Mouse (Mus musculus) embryonic facial prominence, embryonic 11.5 days (tissue): ENCODE results near the gene Efnb2. TPM values are rescaled to one million over a fixed set of nuclear protein-coding genes. Genes with fewer than 3 reads are reported as not detected.
A peak's percentile ranks its signal among the peaks of the same experiment; 100 is the strongest.

ENCODE experiments used
- ATAC-seq: fragments of 200-750 bp; cut with Nextera tagmentation; replicated peaks from 2 replicates; pipeline ENCODE4 v1.8.0; 2017; ENCODE audit warnings: low read depth; ENCODE audit not compliant: insufficient number of reproducible peaks, low FRiP score, low TSS enrichment
- DNase-seq: peaks from one replicate; pipeline ENCODE4 v3.0.0-alpha.2; 2015; ENCODE audit warnings: low spot score
- H3K27ac ChIP-seq: fragments of 300-500 bp; sonication (generic); replicated peaks from 2 replicates; pipeline ENCODE4 v1.5.1; 2014; ENCODE audit warnings: mild to moderate bottlenecking, low read depth, low read length, control low read depth
- H3K27me3 ChIP-seq: fragments of 300-500 bp; sonication (generic); 2 replicates; pipeline ENCODE4 v1.6.1; 2014; ENCODE audit warnings: mild to moderate bottlenecking, low read length, moderate library complexity, mixed read lengths; ENCODE audit not compliant: control insufficient read depth, insufficient read depth
- H3K36me3 ChIP-seq: fragments of 300-500 bp; sonication (generic); replicated peaks from 2 replicates; pipeline ENCODE4 v1.6.1; 2014; ENCODE audit warnings: low read depth, mild to moderate bottlenecking, low read length, moderate library complexity, mixed read lengths; ENCODE audit not compliant: control insufficient read depth, insufficient read depth
- H3K4me1 ChIP-seq: fragments of 300-500 bp; sonication (generic); 2 replicates; pipeline ENCODE4 v1.6.1; 2014; ENCODE audit warnings: low read length, mixed read lengths; ENCODE audit not compliant: control insufficient read depth, insufficient read depth
- H3K4me2 ChIP-seq: fragments of 300-500 bp; sonication (generic); 2 replicates; pipeline ENCODE4 v1.6.1; 2014; ENCODE audit warnings: low read depth, mild to moderate bottlenecking, control low read depth, low read length, moderate library complexity
- H3K4me3 ChIP-seq: fragments of 300-500 bp; sonication (generic); 2 replicates; pipeline ENCODE4 v1.5.1; 2014; ENCODE audit warnings: low read depth, low read length, control low read depth
- H3K9ac ChIP-seq: fragments of 300-500 bp; sonication (generic); replicated peaks from 2 replicates; pipeline ENCODE4 v1.6.1; 2014; ENCODE audit warnings: mild to moderate bottlenecking, control low read depth, low read length
- H3K9me3 ChIP-seq: fragments of 300-500 bp; sonication (generic); replicated peaks from 2 replicates; pipeline ENCODE4 v1.6.1; 2016; ENCODE audit warnings: mild to moderate bottlenecking, low read length, inconsistent platforms, mixed read lengths; ENCODE audit not compliant: control insufficient read depth
- WGBS: fragments of 180-500 bp; shearing (Covaris S2); extraction: QIAGEN DNeasy Blood & Tissue Kit; methylation state at CpG from one replicate; pipeline ENCODE4 v1.1.7; 2014; 5-methylcytosine and 5-hydroxymethylcytosine counted together
- polyA plus RNA-seq: library from polyadenylated mRNA; unstranded; fragments of >200 nt; fragmentation: Nextera tagmentation; extraction: Ambion mirVana; gene quantifications from 2 replicates; pipeline ENCODE4 v1.2.1, GENCODE M21; 2014

The Efnb2 gene
- polyA plus RNA-seq = 38.9 and 39.1 TPM in 2 replicates

DNA sequence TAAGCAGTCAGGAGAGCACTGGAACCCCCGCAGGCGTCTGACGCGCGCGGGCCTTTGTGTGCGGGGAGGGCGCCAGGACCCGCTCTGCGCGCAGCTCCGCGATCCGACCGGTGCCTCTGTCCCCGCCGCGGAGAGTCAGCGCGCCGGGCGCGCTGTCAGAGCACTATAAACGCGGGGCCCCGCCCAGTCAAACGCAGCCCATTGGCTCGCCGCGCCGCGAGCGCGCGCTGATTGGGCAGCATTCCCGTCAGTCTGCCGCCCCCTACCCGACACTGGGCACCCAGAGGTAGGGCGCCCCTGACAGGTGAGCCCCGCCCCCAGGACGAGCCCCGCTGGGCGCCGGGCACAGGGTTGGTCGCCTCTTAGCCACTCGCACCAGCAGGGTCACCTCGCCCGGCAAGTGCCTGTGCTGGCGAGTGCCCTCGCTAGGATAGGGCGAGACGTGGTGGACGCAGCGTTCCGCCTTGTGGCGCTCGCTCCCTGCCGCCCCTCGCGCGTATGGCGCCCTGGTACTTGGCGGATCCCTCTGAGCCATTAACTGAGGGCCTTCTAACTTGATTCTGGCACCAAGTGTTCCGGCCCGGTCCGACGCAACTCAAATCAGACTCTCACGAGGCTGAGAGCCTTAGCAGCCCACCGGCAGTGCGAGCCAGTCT, at the start of gene Efnb2:
Gene Efnb2, minus strand, starts transcription at position 140 of the 656 bp plus-strand sequence.
- Histone ChIP-seq H3K4me1 (no peaks in the 10 kb centered on the region), H3K9me3 (no peaks in the 10 kb centered on the region), H3K9ac (peak within 1 kb of the TSS; percentile 95), H3K4me3 (peak within 1 kb of the TSS; percentile 93), H3K27ac (peak within 1 kb of the TSS; percentile 84), H3K36me3 (no peaks in the 10 kb centered on the region; the same call in 1 of the 2 replicates), H3K27me3 (no peaks in the 10 kb centered on the region), H3K4me2 (peak within 1 kb of the TSS; percentile 88)
- DNase-seq = peak; percentile 97
- WGBS = under 1% methylated on average over 70 of the region's 70 CpGs
- ATAC-seq = peak; percentile 94

DNA sequence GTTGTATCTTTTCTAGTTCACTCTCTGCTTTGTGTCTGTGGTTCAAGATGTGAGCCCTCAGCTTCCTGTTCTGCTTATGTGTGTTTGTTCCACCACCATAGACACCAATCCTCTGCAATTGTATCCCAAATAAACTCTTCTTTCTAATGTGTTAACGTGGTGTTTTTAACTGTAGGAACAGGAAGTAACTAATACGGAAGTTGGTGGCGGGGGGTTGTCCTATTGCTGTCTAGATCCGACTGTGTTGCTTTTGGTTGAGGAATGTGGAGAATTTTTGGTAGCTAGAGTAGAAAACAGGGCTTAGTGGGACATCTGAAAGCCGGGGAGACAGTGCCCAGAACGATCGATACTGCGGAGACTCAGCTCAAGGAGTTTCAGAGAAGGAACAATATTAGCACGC, 43.8 kb upstream of the Efnb2 start:
- no peaks in the 10 kb centered on the region for H3K27me3 ChIP-seq
- no peaks in the 10 kb centered on the region for H3K9me3 ChIP-seq
- H3K36me3 ChIP-seq = no peaks in the 10 kb centered on the region
- H3K4me3 ChIP-seq = no peak overlapping the region
- ATAC-seq = no peak
- H3K27ac ChIP-seq = no peak overlapping the region
- no peak overlapping the region for H3K9ac ChIP-seq
- no peak overlapping the region for H3K4me2 ChIP-seq
- H3K4me1 ChIP-seq = no peaks in the 10 kb centered on the region
- WGBS = 75% methylated on average over 9 of the region's 9 CpGs
- DNase-seq = no peak

DNA sequence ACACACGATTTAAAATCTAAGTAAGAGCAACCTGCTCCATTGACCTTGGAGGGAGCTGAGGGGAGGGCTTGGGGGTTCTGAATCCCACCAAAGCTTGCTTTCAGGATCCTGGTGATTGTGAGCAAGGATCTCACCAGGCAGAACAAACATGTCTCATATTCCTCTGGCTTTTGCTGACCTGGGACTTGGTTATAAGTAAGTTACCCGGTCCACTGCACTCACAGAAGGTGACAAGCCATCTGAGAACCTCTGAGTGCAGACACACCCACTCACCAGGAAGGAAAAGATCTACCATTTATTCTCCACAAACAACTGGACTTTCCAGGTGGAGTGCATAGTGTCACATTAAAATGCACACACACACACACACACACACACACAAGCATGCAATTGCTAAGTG, 42.6 kb upstream of the Efnb2 start:
- Histone ChIP-seq H3K9me3 (no peaks in the 10 kb centered on the region), H3K27ac (no peak overlapping the region), H3K4me3 (no peak overlapping the region), H3K36me3 (no peaks in the 10 kb centered on the region), H3K4me2 (no peak overlapping the region), H3K9ac (no peak overlapping the region), H3K27me3 (no peaks in the 10 kb centered on the region), H3K4me1 (no peaks in the 10 kb centered on the region)
- ATAC-seq (no peak), DNase-seq (no peak)
- WGBS = 72% methylated on average over 2 of the region's 2 CpGs

DNA sequence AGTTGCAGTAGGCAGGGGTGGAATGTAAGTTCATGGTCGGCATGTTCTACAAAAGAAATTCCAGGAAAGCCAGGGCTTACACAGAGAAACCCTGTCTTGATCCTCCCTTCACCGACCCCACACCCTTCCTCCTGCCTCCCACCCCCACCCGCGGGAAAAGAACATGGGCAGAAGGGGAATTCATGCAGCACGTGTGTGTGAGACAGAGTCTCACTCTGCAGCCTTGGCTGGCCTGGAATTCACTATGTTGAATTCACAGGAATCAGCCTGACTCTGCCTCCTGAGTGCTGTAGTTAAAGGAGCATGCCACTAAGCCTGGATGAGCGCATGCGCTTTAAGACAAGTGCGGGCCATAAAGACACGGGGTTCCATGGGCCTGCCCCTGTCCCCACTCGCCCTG, 39.8 kb upstream of the Efnb2 start:
- Histone ChIP-seq H3K4me3 (no peak overlapping the region), H3K4me1 (no peaks in the 10 kb centered on the region), H3K27ac (no peak overlapping the region), H3K9me3 (no peaks in the 10 kb centered on the region), H3K36me3 (no peaks in the 10 kb centered on the region; the same call in 1 of the 2 replicates), H3K27me3 (no peaks in the 10 kb centered on the region), H3K4me2 (no peak overlapping the region), H3K9ac (no peak overlapping the region)
- ATAC-seq = no peak
- DNase-seq = no peak
- WGBS = 92% methylated on average over 10 of the region's 10 CpGs

DNA sequence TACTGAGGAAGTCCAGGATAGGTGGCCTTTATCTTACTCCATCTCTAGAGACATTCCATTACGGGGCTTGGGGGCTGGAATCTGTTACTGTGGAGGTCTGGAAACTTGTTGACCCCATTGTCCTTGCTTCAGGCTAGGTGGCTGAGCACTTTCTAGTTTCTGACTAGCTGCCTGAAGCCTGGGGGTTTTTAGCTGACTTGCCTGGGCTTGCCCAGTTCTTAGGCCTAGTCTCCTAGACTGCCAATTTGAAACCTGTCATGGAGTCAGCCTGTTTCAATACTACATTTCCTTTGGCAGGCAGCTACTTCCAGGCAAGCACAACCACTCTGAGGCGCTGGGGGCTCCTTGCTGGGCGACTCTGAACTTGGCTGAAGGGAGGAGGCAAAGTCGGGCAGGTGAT, 39.2 kb upstream of the Efnb2 start:
- Histone ChIP-seq H3K4me3 (no peak overlapping the region), H3K9me3 (no peaks in the 10 kb centered on the region)
- 74% methylated on average over 4 of the region's 4 CpGs for WGBS

DNA sequence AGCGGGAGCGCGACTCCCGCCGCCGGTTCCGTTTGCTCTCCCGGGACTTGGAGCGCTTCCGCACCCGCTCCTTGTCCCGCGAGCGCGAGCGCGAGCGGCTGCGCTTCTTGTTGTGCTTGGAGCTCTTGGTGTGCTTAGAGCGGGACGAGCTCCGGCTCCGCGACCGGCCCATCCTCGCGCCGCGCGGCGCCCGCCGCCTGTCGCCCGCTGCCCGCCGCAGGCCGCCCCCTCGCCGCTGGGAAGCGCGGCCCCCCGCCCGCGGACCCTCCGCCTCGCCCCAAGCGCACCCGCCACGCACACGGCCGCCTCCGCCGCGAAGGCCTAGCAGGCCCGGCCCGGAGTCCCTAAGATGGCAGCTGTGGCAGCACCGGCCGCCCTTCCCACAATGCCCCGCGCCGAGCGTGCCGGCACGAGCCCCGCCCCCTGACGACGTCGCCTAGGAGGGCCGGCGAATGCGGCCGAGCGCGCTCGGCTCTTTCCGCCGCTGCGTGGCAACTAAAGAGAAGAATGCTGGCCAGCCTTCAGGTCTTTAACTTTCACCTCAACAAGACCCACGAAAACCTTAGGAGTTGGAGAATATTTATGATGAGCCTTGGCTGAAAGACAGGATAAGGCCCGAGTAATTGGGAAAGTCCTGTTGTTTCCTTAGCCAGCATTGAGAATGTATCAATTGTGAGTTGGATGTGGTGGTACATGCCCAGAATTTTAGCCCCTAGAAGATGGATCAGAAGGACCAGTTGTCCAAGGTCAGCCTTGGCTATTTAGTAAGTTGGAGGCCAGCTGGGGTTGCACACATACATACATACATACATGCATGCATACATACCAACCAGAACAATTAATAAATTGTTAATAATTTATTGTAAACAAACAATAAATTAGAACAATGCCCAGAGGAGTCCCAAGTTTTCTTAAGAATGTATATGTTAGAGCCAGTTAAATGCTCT, 29.4 kb upstream of the Efnb2 start, which contains the start of gene Arglu1:
Gene Arglu1, minus strand, starts transcription at position 376 of the 947 bp plus-strand sequence.
- H3K4me3 ChIP-seq = peak within 1 kb of the TSS; percentile 94
- peak within 1 kb of the TSS; percentile 75 for H3K4me2 ChIP-seq
- under 1% methylated on average over 70 of the region's 81 CpGs for WGBS
- ATAC-seq (peak; percentile 88), DNase-seq (peak; percentile 97)
- H3K36me3 ChIP-seq = no peaks in the 10 kb centered on the region
- H3K27ac ChIP-seq = peak within 1 kb of the TSS; percentile 96
- H3K4me1 ChIP-seq = peaks cover 7% of the 10 kb centered on the region
- H3K27me3 ChIP-seq = no peaks in the 10 kb centered on the region
- peak within 1 kb of the TSS; percentile 100 for H3K9ac ChIP-seq
- no peaks in the 10 kb centered on the region for H3K9me3 ChIP-seq

More for the DNA sequence above, 39.2 kb upstream of the Efnb2 start:
- ATAC-seq (no peak), DNase-seq (no peak)
- Histone ChIP-seq H3K4me1 (no peaks in the 10 kb centered on the region), H3K4me2 (no peak overlapping the region), H3K27ac (no peak overlapping the region), H3K9ac (no peak overlapping the region), H3K36me3 (no peaks in the 10 kb centered on the region; the same call in 1 of the 2 replicates), H3K27me3 (no peaks in the 10 kb centered on the region)

DNA sequence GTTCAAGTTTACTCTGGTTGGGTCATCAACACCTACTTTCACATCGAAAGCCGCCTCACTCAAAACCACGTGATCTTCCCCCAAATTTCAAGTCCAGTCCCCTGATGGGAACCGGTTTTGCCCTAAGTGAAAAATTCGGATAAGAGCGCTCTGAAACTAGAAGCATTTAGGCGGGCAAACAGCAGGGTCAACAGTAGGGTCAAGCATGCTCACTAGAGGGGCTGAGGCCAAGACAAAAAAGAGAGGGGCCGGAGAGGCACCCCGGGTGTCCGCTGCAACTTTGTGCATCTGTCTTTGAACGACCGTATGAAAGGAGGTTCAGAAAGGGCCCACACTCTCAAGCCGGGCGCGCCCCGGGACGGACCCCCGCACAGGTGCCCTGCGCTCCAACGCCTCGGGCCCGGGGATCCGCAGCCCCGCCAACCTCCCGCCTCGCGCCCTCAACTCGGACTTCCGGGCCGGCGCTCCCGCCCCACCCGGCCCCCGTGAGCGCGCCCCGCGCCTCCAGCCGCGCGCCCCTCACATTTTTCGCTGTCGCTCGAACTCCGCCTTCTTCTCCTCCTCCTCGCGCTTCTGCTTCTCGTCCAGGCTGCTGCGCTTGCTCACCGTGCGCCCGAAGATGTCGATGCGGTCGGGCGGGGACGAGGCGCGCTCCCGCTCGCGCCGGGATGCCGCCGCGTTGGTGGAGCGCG, 28.6 kb upstream of the Efnb2 start:
- peak overlapping the region; percentile 100 for H3K9ac ChIP-seq
- H3K4me1 ChIP-seq = peaks cover 7% of the 10 kb centered on the region
- peak overlapping the region; percentile 96 for H3K27ac ChIP-seq
- peak overlapping the region; percentile 75 for H3K4me2 ChIP-seq
- ATAC-seq (peak; percentile 70), DNase-seq (peak; percentile 65)
- H3K9me3 ChIP-seq = no peaks in the 10 kb centered on the region
- no peaks in the 10 kb centered on the region for H3K27me3 ChIP-seq
- H3K4me3 ChIP-seq = peak overlapping the region; percentile 94
- no peaks in the 10 kb centered on the region for H3K36me3 ChIP-seq
- 0% methylated on average over 38 of the region's 68 CpGs for WGBS
